Mouse (Mus musculus) layer of hippocampus, postnatal 14 days (tissue): ENCODE results near the gene Meox1. TPM values are rescaled to one million over a fixed set of nuclear protein-coding genes. Genes with fewer than 3 reads are reported as not detected.
A peak's percentile ranks its signal among the peaks of the same experiment; 100 is the strongest.

Source experiments
- DNase-seq, 2 experiments: peaks; one replicate each; pipeline ENCODE4 v3.0.0; 2021 to 2022; ENCODE audit warnings: low spot score in 2 of 2, mixed read lengths in 1 of 2
- total RNA-seq, 2 experiments: library from RNA; stranded (reverse); gene quantifications; 2 replicates each; pipeline ENCODE4 v1.2.3; 2021

Gene Meox1
- total RNA-seq, 2 experiments from 2014 or later, result 1.9 to 2.0 TPM

GRCm38 (mm10) chr11:101855950-101856712, 38.0 kb downstream of the Meox1 start:
- no peak for DNase-seq

GRCm38 (mm10) chr11:101851042-101851441, 43.1 kb downstream of the Meox1 start:
- DNase-seq, result no peak

GRCm38 (mm10) chr11:101849286-101849685, 44.9 kb downstream of the Meox1 start:
- no peak for DNase-seq

- no peak for DNase-seq
Observed at GRCm38 (mm10) chr11:101847509-101847908, 46.7 kb downstream of the Meox1 start.

- no peak for DNase-seq
Observed at GRCm38 (mm10) chr11:101842773-101843163, 51.4 kb downstream of the Meox1 start.

GRCm38 (mm10) chr11:101841998-101842772, 52.0 kb downstream of the Meox1 start:
- DNase-seq, result no peak

GRCm38 (mm10) chr11:101840405-101840804, 53.8 kb downstream of the Meox1 start:
- no peak for DNase-seq

GRCm38 (mm10) chr11:101839426-101839825, 54.7 kb downstream of the Meox1 start:
- DNase-seq, result no peak

- DNase-seq, result peak in 1 of 2 experiments; percentile 21
Observed at GRCm38 (mm10) chr11:101832001-101832400, 62.2 kb downstream of the Meox1 start.

GRCm38 (mm10) chr11:101830616-101831015, 63.6 kb downstream of the Meox1 start:
- no peak for DNase-seq

GRCm38 (mm10) chr11:101830112-101830511, 64.1 kb downstream of the Meox1 start:
- DNase-seq, result no peak

- DNase-seq, result no peak
Observed at GRCm38 (mm10) chr11:101828718-101829117, 65.5 kb downstream of the Meox1 start.

Other genes starting within 250 kb of the Meox1 start
- 10 to 100 TPM; 12.6 to 14.2 TPM for gene Arl4d, start 228.8 kb downstream of the Meox1 start, total RNA-seq
- 10 to 100 TPM; 32.4 to 34.2 TPM for gene Dhx8, start 161.5 kb downstream of the Meox1 start, total RNA-seq
- gene Etv4, start 109.0 kb downstream of the Meox1 start, total RNA-seq, result 10 to 100 TPM; 19.3 to 22.1 TPM
- not detected for gene Sost, start 72.6 kb upstream of the Meox1 start, total RNA-seq
- not detected for gene Cfap97d1, start 89.9 kb upstream of the Meox1 start, total RNA-seq
- 100 to 1,000 TPM; 156 to 159 TPM for gene Dusp3, start 92.6 kb upstream of the Meox1 start, total RNA-seq
- 10 to 100 TPM; 87.4 to 93.8 TPM for gene Mpp3, start 134.1 kb upstream of the Meox1 start, total RNA-seq
- under 1 TPM; 0.24 to 0.32 TPM for gene Cd300lg, start 147.1 kb upstream of the Meox1 start, total RNA-seq
- gene Mpp2, start 194.1 kb upstream of the Meox1 start, total RNA-seq, result 100 to 1,000 TPM; 139 to 144 TPM
- gene Ppy, start 206.9 kb upstream of the Meox1 start, total RNA-seq, result not detected
- not detected for gene Pyy, start 213.5 kb upstream of the Meox1 start, total RNA-seq